Mouse (Mus musculus) layer of hippocampus, adult 8-10 months (tissue): ENCODE data around the gene Timd2. TPM values are rescaled to one million over a fixed set of nuclear protein-coding genes. Genes with fewer than 3 reads are reported as not detected.
"Not testable (repeated sequence)": the region's sequence is repeated elsewhere in the genome, so short reads cannot be mapped to it uniquely, and the experiment has no call there.

Source experiments
- DNase-seq, 2 experiments: peaks; one replicate each; pipeline ENCODE4 v3.0.0; 2022; ENCODE audit warnings: low spot score in 2 of 2
- total RNA-seq, 4 experiments: library from RNA; stranded (reverse); gene quantifications; 2 replicates each; pipeline ENCODE4 v1.2.4; 2022

The Timd2 gene
- total RNA-seq = not detected

- DNase-seq = no peak
Observed at GRCm38 (mm10) chr11:46706664-46707356, at the start of gene Timd2. Gene Timd2 (minus strand): TSS chr11:46707061.

- DNase-seq = not testable (repeated sequence)
Observed at GRCm38 (mm10) chr11:46755714-46756113, 48.9 kb upstream of the Timd2 start.

GRCm38 (mm10) chr11:46754669-46755068 is 47.8 kb upstream of the Timd2 start:
- DNase-seq = no peak

- DNase-seq = no peak
Observed at GRCm38 (mm10) chr11:46753662-46754061, 46.8 kb upstream of the Timd2 start.

GRCm38 (mm10) chr11:46747996-46748395 is 41.1 kb upstream of the Timd2 start:
- no peak for DNase-seq

GRCm38 (mm10) chr11:46741716-46742115 is 34.9 kb upstream of the Timd2 start:
- DNase-seq = no peak

- DNase-seq = no peak
Observed at GRCm38 (mm10) chr11:46740886-46741285, 34.0 kb upstream of the Timd2 start.

- DNase-seq = no peak
Observed at GRCm38 (mm10) chr11:46739501-46739900, 32.6 kb upstream of the Timd2 start.

- DNase-seq = not testable (repeated sequence)
Observed at GRCm38 (mm10) chr11:46735076-46735475, 28.2 kb upstream of the Timd2 start, which contains the start of gene Havcr1. Gene Havcr1 (plus strand): TSS chr11:46735080.

GRCm38 (mm10) chr11:46734617-46735016 is 27.8 kb upstream of the Timd2 start:
- DNase-seq = no peak

GRCm38 (mm10) chr11:46733242-46733789 is 26.5 kb upstream of the Timd2 start:
- peak in 1 of 2 experiments; percentile 17 for DNase-seq

- DNase-seq = no peak
Observed at GRCm38 (mm10) chr11:46731541-46732070, 24.7 kb upstream of the Timd2 start.

GRCm38 (mm10) chr11:46698830-46699229 is 8.0 kb downstream of the Timd2 start:
- DNase-seq = no peak

GRCm38 (mm10) chr11:46698278-46698655 is 8.6 kb downstream of the Timd2 start:
- no peak for DNase-seq

- DNase-seq = no peak
Observed at GRCm38 (mm10) chr11:46697433-46698277, 9.2 kb downstream of the Timd2 start.

GRCm38 (mm10) chr11:46695849-46696248 is 11.0 kb downstream of the Timd2 start:
- DNase-seq = not testable (repeated sequence)

GRCm38 (mm10) chr11:46690136-46690535 is 16.7 kb downstream of the Timd2 start:
- no peak for DNase-seq

GRCm38 (mm10) chr11:46683723-46684122 is 23.1 kb downstream of the Timd2 start:
- no peak for DNase-seq

- no peak for DNase-seq
Observed at GRCm38 (mm10) chr11:46682842-46683241, 24.0 kb downstream of the Timd2 start.

- no peak for DNase-seq
Observed at GRCm38 (mm10) chr11:46667938-46668337, 38.9 kb downstream of the Timd2 start.

GRCm38 (mm10) chr11:46667105-46667504 is 39.8 kb downstream of the Timd2 start:
- DNase-seq = no peak
